Mouse (Mus musculus) stomach, embryonic 16.5 days (tissue): ENCODE data around the gene Tec. TPM values are rescaled to one million over a fixed set of nuclear protein-coding genes. Genes with fewer than 3 reads are reported as not detected.

ENCODE experiments used
- ATAC-seq: fragments of 200-750 bp; cut with Nextera tagmentation; 2 replicates; pipeline ENCODE4 v1.8.0; 2017; ENCODE audit warnings: moderate number of reproducible peaks, moderate TSS enrichment; ENCODE audit not compliant: insufficient read depth, low FRiP score
- H3K27ac ChIP-seq: fragments of 300-500 bp; sonication (generic); 2 replicates; pipeline ENCODE4 v1.5.1; 2014; ENCODE audit warnings: low read length
- H3K27me3 ChIP-seq: fragments of 300-500 bp; sonication (generic); 2 replicates; pipeline ENCODE4 v1.6.1; 2014; ENCODE audit warnings: low read length, control low read depth, mixed read lengths; ENCODE audit not compliant: control insufficient read depth, insufficient read depth
- H3K36me3 ChIP-seq: fragments of 300-500 bp; sonication (generic); 2 replicates; pipeline ENCODE4 v1.6.1; 2014; ENCODE audit warnings: low read length; ENCODE audit not compliant: control insufficient read depth, insufficient read depth
- H3K4me1 ChIP-seq: fragments of 300-500 bp; sonication (generic); 2 replicates; pipeline ENCODE4 v1.6.1; 2014; ENCODE audit warnings: low read length, control low read depth, mixed read lengths; ENCODE audit not compliant: control insufficient read depth, insufficient read depth
- H3K4me2 ChIP-seq: fragments of 300-500 bp; sonication (generic); 2 replicates; pipeline ENCODE4 v1.6.1; 2014; ENCODE audit warnings: low read depth, low read length, mixed read lengths
- H3K4me3 ChIP-seq: fragments of 300-500 bp; sonication (generic); replicated peaks from 2 replicates; pipeline ENCODE4 v1.5.1; 2014; ENCODE audit warnings: mild to moderate bottlenecking, low read length
- H3K9ac ChIP-seq: fragments of 300-500 bp; sonication (generic); 2 replicates; pipeline ENCODE4 v1.6.1; 2014; ENCODE audit warnings: low read length
- H3K9me3 ChIP-seq: fragments of 300-500 bp; sonication (generic); replicated peaks from 2 replicates; pipeline ENCODE4 v1.6.1; 2016; ENCODE audit warnings: low read length, control low read depth; ENCODE audit not compliant: control insufficient read depth
- WGBS: fragments of 180-500 bp; shearing (Covaris S2); extraction: QIAGEN DNeasy Blood & Tissue Kit; methylation state at CpG from one replicate; pipeline ENCODE4 v1.1.7; 2014; 5-methylcytosine and 5-hydroxymethylcytosine counted together
- polyA plus RNA-seq: library from polyadenylated mRNA; unstranded; fragments of >200 nt; fragmentation: Nextera tagmentation; extraction: Ambion mirVana; gene quantifications from 2 replicates; pipeline ENCODE4 v1.2.1, GENCODE M21; 2015

Gene Tec
- polyA plus RNA-seq, 1 experiment from 2014 or later, result 12.5 TPM

- H3K27ac ChIP-seq, result peak overlapping the region; percentile 35
These were observed 72.1 kb downstream of the Tec start for GRCm38 (mm10) chr5:72796186-72796613.

DNA sequence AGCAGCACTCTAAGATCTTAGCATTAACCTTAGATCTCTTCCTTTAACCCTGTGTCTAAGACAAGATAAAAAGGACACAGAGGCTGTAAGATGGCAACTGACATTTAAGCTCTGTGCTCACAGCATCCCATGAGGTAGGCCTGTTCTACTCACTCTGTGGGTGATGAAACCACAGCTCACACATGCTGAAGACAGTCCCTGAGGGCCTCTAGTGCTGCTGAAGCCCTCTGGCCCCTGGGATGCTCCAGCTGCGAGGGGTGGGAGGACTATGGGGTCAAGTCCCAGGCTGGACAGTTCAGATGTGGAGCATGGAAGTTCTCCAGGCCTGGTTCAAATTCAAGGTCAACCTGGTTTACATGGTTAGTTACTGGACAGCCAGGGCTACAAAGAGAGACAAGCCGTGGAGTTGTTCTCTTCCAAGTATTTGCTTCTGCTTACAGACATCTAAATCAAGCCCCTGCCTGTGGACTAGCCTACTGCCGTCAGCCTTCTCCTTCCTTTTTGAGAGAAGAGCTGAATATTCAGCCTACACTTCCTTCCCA lies 74.9 kb downstream of the Tec start:
- no peak for ATAC-seq
- Histone ChIP-seq H3K4me1 (no peaks in the 10 kb centered on the region), H3K9ac (no peak overlapping the region), H3K27me3 (no peaks in the 10 kb centered on the region), H3K4me2 (no peak overlapping the region), H3K36me3 (no peaks in the 10 kb centered on the region), H3K4me3 (no peak overlapping the region), H3K9me3 (no peaks in the 10 kb centered on the region), H3K27ac (no peak overlapping the region)
- WGBS, result 80% methylated on average over 3 of the region's 3 CpGs

More at GRCm38 (mm10) chr5:72796186-72796613, 72.1 kb downstream of the Tec start:
- Histone ChIP-seq H3K4me1 (no peaks in the 10 kb centered on the region), H3K4me3 (peak overlapping the region; percentile 25), H3K9me3 (no peaks in the 10 kb centered on the region), H3K36me3 (no peaks in the 10 kb centered on the region), H3K27me3 (no peaks in the 10 kb centered on the region), H3K9ac (peak overlapping the region; percentile 58), H3K4me2 (peak overlapping the region; percentile 47)
- ATAC-seq, result 0 out of 2 replicates have a peak, but pooled peaks have one; percentile 51
- WGBS, result 37% methylated on average over 14 of the region's 14 CpGs

- H3K4me3 ChIP-seq, result no peak overlapping the region
- peak; percentile 62; the same call in 1 of the 2 replicates for ATAC-seq
- no peaks in the 10 kb centered on the region for H3K9me3 ChIP-seq
- no peaks in the 10 kb centered on the region for H3K27me3 ChIP-seq
- no peak overlapping the region; the same call in 1 of the 2 replicates for H3K27ac ChIP-seq
- H3K9ac ChIP-seq, result no peak overlapping the region
- no peak overlapping the region for H3K4me2 ChIP-seq
- H3K4me1 ChIP-seq, result no peaks in the 10 kb centered on the region
- H3K36me3 ChIP-seq, result no peaks in the 10 kb centered on the region
- 13% methylated on average over 6 of the region's 6 CpGs for WGBS
These were observed 76.5 kb downstream of the Tec start for GRCm38 (mm10) chr5:72791789-72792188.

- Histone ChIP-seq H3K4me3 (no peak overlapping the region), H3K4me1 (no peaks in the 10 kb centered on the region), H3K9me3 (no peaks in the 10 kb centered on the region), H3K4me2 (no peak overlapping the region), H3K36me3 (no peaks in the 10 kb centered on the region), H3K27me3 (no peaks in the 10 kb centered on the region), H3K27ac (no peak overlapping the region; the same call in 1 of the 2 replicates), H3K9ac (no peak overlapping the region)
- no peak for ATAC-seq
- 53% methylated on average over 4 of the region's 4 CpGs for WGBS
These were observed 76.9 kb downstream of the Tec start for GRCm38 (mm10) chr5:72791386-72791785.

DNA sequence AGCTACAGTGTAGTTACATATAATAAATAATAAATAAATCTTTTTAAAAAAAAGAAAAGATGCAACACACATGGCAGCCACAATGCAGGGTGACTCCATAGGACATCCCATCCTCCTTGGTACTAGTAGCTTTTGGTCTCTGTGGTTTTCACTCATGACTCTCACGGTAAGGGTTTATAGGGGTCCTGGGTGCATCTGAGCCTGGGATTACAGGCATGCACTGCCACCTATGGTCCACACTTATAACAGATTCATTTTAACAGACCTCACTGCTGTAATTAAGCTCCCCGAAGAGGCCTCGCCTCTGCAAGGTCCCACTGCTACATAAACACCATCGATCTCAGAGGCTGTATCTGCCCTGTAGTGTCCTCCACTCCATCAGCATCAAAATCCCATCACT lies 82.8 kb downstream of the Tec start:
- no peak overlapping the region for H3K9ac ChIP-seq
- H3K9me3 ChIP-seq, result no peaks in the 10 kb centered on the region
- no peak overlapping the region for H3K4me2 ChIP-seq
- 41% methylated on average over 4 of the region's 4 CpGs for WGBS
- no peaks in the 10 kb centered on the region for H3K4me1 ChIP-seq
- ATAC-seq, result no peak
- H3K27me3 ChIP-seq, result no peaks in the 10 kb centered on the region
- H3K4me3 ChIP-seq, result no peak overlapping the region
- no peak overlapping the region for H3K27ac ChIP-seq
- no peaks in the 10 kb centered on the region for H3K36me3 ChIP-seq

- H3K27me3 ChIP-seq, result no peaks in the 10 kb centered on the region
- H3K4me2 ChIP-seq, result no peak overlapping the region
- H3K9ac ChIP-seq, result no peak overlapping the region
- WGBS, result 73% methylated on average over 3 of the region's 3 CpGs
- H3K4me3 ChIP-seq, result no peak overlapping the region
- no peaks in the 10 kb centered on the region for H3K36me3 ChIP-seq
- H3K4me1 ChIP-seq, result no peaks in the 10 kb centered on the region
- no peak overlapping the region for H3K27ac ChIP-seq
- ATAC-seq, result no peak
- H3K9me3 ChIP-seq, result no peaks in the 10 kb centered on the region
These were observed 83.6 kb downstream of the Tec start for GRCm38 (mm10) chr5:72784719-72785118.

DNA sequence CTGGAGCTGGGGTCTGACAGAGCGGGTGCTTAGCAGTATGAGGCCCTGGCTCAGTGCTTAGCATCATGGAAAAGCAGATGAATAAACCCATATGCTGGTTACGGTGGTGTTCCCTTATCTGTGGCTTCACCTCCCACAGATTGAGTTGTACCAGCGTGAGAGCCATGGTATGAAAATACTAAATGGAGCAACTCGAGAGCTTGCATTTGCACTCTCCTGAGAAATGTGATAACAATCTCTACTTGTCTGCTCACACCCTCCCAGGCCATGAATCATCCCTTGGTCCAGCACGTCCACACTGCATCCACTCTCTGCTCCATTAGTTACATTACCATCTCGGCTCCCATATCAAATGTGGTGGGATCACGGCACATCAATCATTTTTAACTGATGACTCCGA lies 84.3 kb downstream of the Tec start:
- no peak for ATAC-seq
- Histone ChIP-seq H3K36me3 (no peaks in the 10 kb centered on the region), H3K9ac (no peak overlapping the region), H3K27me3 (no peaks in the 10 kb centered on the region), H3K27ac (no peak overlapping the region), H3K4me2 (no peak overlapping the region), H3K4me3 (no peak overlapping the region), H3K9me3 (no peaks in the 10 kb centered on the region), H3K4me1 (no peaks in the 10 kb centered on the region)
- WGBS, result 62% methylated on average over 8 of the region's 8 CpGs

DNA sequence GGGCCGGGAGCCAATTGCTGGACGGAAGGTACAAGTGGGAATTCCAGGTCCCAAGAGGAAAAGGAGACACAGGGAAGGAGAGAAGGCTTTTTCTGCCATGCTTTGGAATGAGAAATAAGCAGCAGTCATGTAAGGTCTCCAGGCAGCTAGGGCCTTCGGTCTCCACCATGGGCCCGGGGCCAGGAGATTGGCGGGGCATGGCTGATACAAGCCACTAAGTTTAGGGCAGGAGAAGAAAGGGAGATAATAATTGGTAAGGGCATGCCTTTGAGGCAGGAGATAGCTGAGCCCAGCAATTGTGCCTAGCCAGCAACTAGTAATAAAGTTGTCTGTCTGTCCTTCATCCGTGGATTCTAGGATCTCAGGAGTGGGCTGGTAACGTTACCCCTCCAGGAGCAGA lies 85.2 kb downstream of the Tec start:
- H3K9ac ChIP-seq, result no peak overlapping the region
- H3K27ac ChIP-seq, result no peak overlapping the region
- WGBS, result 89% methylated on average over 7 of the region's 7 CpGs
- H3K4me1 ChIP-seq, result no peaks in the 10 kb centered on the region
- H3K36me3 ChIP-seq, result no peaks in the 10 kb centered on the region
- no peak overlapping the region for H3K4me3 ChIP-seq
- no peaks in the 10 kb centered on the region for H3K27me3 ChIP-seq
- no peak; the same call in 1 of the 2 replicates for ATAC-seq
- H3K9me3 ChIP-seq, result no peaks in the 10 kb centered on the region
- H3K4me2 ChIP-seq, result no peak overlapping the region

DNA sequence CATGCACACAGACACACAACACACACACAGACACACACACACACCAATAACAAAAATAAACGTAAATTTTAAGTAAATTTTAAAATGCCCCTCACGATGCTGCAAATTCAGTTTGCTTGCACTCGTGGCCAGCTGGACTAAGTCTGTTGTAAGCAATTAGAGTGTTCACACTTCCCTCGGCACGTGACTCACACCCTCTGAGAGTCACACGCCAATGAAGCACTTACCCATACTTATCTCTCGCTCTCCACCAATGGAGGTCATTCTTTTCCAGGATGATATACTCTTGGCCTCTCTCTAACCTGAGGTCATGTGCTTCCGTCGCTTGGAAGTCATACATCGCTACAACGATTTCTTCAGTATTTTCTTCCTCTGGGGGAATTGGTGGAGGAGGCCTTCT lies 86.5 kb downstream of the Tec start:
- no peaks in the 10 kb centered on the region for H3K4me1 ChIP-seq
- H3K4me3 ChIP-seq, result no peak overlapping the region
- no peak overlapping the region for H3K9ac ChIP-seq
- WGBS, result 74% methylated on average over 11 of the region's 11 CpGs
- no peaks in the 10 kb centered on the region for H3K27me3 ChIP-seq
- no peak overlapping the region for H3K27ac ChIP-seq
- no peak overlapping the region for H3K4me2 ChIP-seq
- H3K36me3 ChIP-seq, result no peaks in the 10 kb centered on the region
- ATAC-seq, result no peak
- no peaks in the 10 kb centered on the region for H3K9me3 ChIP-seq
